Mouse (Mus musculus) cerebellum, adult 8-10 months (tissue): ENCODE results near the gene Olfr43.

ENCODE experiments used
- DNase-seq: peaks from one replicate; pipeline ENCODE4 v3.0.0; 2022

The Olfr43 gene

GRCm38 (mm10) chr11:74211279-74211678 lies at the start of gene Olfr43:
Gene Olfr43, minus strand, starts transcription at chr11:74211379.
- DNase-seq, result no peak

- no peak for DNase-seq
Observed at GRCm38 (mm10) chr11:74259508-74259907, 48.3 kb upstream of the Olfr43 start, which contains the start of gene Olfr406. Gene Olfr406, plus strand, starts transcription at chr11:74259808.

- DNase-seq, result no peak
Observed at GRCm38 (mm10) chr11:74241201-74241600, 30.0 kb upstream of the Olfr43 start.

GRCm38 (mm10) chr11:74185949-74186348 lies 25.2 kb downstream of the Olfr43 start, which contains the start of gene Olfr403:
Gene Olfr403, plus strand, starts transcription at chr11:74186249.
- no peak for DNase-seq

GRCm38 (mm10) chr11:74183745-74184144 lies 27.4 kb downstream of the Olfr43 start:
- no peak for DNase-seq

GRCm38 (mm10) chr11:74183168-74183567 lies 28.0 kb downstream of the Olfr43 start:
- no peak for DNase-seq

GRCm38 (mm10) chr11:74168771-74169170 lies 42.4 kb downstream of the Olfr43 start:
- no peak for DNase-seq
